13 mouse cellular contexts compared by ENCODE assay signal in genomic region chr6:43292041-43292440, GRCm38 (mm10). TPM values are rescaled to one million over a fixed set of nuclear protein-coding genes. Genes with fewer than 3 reads are reported as not detected.
DNase-seq lines count a peak whose midpoint lies in the region; ATAC-seq and TF ChIP-seq lines count a peak whose summit lies in the region.
"Had no signal": no experiment of that assay in that cellular context is flagged by ENCODE, and none has a peak within 500 bp of the region (broad histone marks: within the 10 kb centered on the region; RNA-seq: fewer than 3 reads in every experiment).

No protein-coding gene starts in this region.

- DNase-seq in liver, postnatal 0 days = no peak
- DNase-seq in spleen, postnatal 36 days (ENCODE audit: low spot score in 2 of 2) = no peak
- DNase-seq: gastrocnemius, postnatal 25 days; heart, postnatal 4 days; layer of hippocampus, adult 9-11 months; liver, embryonic 13.5 days had no signal

- peak; percentile 69 for ATAC-seq in liver, postnatal 0 days
- ATAC-seq in liver, embryonic 12.5 days = no peak
- peak; percentile 94 for ATAC-seq in common myeloid progenitor, adult 5-6 weeks (replicated peaks; ENCODE audit: low read depth, poor library complexity, severe bottlenecking)
- ATAC-seq in kidney, embryonic 15.5 days (replicated peaks; ENCODE audit: low FRiP score) = no peak
- ATAC-seq in stomach, embryonic 15.5 days (ENCODE audit: insufficient read depth, low FRiP score, low read depth) = 0 out of 2 replicates have a peak, but pooled peaks have one; percentile 34
- no peak for ATAC-seq in midbrain, embryonic 15.5 days (replicated peaks)

- no peaks in the 10 kb centered on the region for H3K9me3 ChIP-seq in liver, postnatal 0 days (ENCODE audit: low read length)
- H3K9me3 ChIP-seq in liver, embryonic 12.5 days (replicated peaks) = no peaks in the 10 kb centered on the region
- no peaks in the 10 kb centered on the region for H3K9me3 ChIP-seq in kidney, embryonic 15.5 days (replicated peaks)
- no peaks in the 10 kb centered on the region for H3K9me3 ChIP-seq in stomach, embryonic 15.5 days
- no peaks in the 10 kb centered on the region for H3K9me3 ChIP-seq in midbrain, embryonic 15.5 days
- H3K9me3 ChIP-seq: forebrain, embryonic 10.5 days; liver, embryonic 13.5 days had no signal

- H3K27me3 ChIP-seq in liver, postnatal 0 days (ENCODE audit: insufficient read depth, low read length) = no peaks in the 10 kb centered on the region
- H3K27me3 ChIP-seq in liver, embryonic 12.5 days (replicated peaks) = no peaks in the 10 kb centered on the region
- H3K27me3 ChIP-seq in kidney, embryonic 15.5 days = no peaks in the 10 kb centered on the region
- H3K27me3 ChIP-seq in stomach, embryonic 15.5 days (replicated peaks) = no peaks in the 10 kb centered on the region
- H3K27me3 ChIP-seq in midbrain, embryonic 15.5 days (replicated peaks) = no peaks in the 10 kb centered on the region
- H3K27me3 ChIP-seq: liver, embryonic 13.5 days had no signal

- H3K9ac ChIP-seq in liver, postnatal 0 days (replicated peaks) = no peak overlapping the region
- H3K9ac ChIP-seq in liver, embryonic 12.5 days = no peak overlapping the region
- H3K9ac ChIP-seq in kidney, embryonic 15.5 days = no peak overlapping the region
- H3K9ac ChIP-seq in stomach, embryonic 15.5 days = no peak overlapping the region
- H3K9ac ChIP-seq in midbrain, embryonic 15.5 days = no peak overlapping the region
- H3K9ac ChIP-seq: liver, embryonic 13.5 days had no signal

- TF ChIP-seq EP300 in liver, postnatal 0 days (IDR thresholded peaks at IDR 0.05; ENCODE audit: low read depth) = no peak

- no peak overlapping the region for H3K4me2 ChIP-seq in liver, postnatal 0 days (ENCODE audit: low read depth, low read length)
- H3K4me2 ChIP-seq in liver, embryonic 12.5 days = no peak overlapping the region
- H3K4me2 ChIP-seq in kidney, embryonic 15.5 days = no peak overlapping the region
- no peak overlapping the region for H3K4me2 ChIP-seq in stomach, embryonic 15.5 days
- H3K4me2 ChIP-seq in midbrain, embryonic 15.5 days = no peak overlapping the region
- H3K4me2 ChIP-seq: liver, embryonic 13.5 days had no signal

- no peak overlapping the region for H3K4me3 ChIP-seq in liver, postnatal 0 days (ENCODE audit: low read depth, low read length)
- H3K4me3 ChIP-seq in liver, embryonic 12.5 days = no peak overlapping the region
- no peak overlapping the region for H3K4me3 ChIP-seq in kidney, embryonic 15.5 days (replicated peaks)
- no peak overlapping the region for H3K4me3 ChIP-seq in stomach, embryonic 15.5 days (replicated peaks)
- H3K4me3 ChIP-seq in midbrain, embryonic 15.5 days = no peak overlapping the region
- H3K4me3 ChIP-seq: forebrain, embryonic 10.5 days; liver, embryonic 13.5 days had no signal

- peaks cover 17% of the 10 kb centered on the region; the same call in 1 of the 2 replicates for H3K36me3 ChIP-seq in liver, postnatal 0 days (replicated peaks; ENCODE audit: insufficient read depth, low read length)
- peaks cover 12% of the 10 kb centered on the region for H3K36me3 ChIP-seq in liver, embryonic 12.5 days
- H3K36me3 ChIP-seq in kidney, embryonic 15.5 days = peaks cover 24% of the 10 kb centered on the region
- H3K36me3 ChIP-seq in stomach, embryonic 15.5 days = peaks cover 21% of the 10 kb centered on the region
- no peaks in the 10 kb centered on the region for H3K36me3 ChIP-seq in midbrain, embryonic 15.5 days (replicated peaks)

- TF ChIP-seq CTCF in liver, postnatal 0 days (IDR thresholded peaks at IDR 0.05; ENCODE audit: low read depth) = no peak

- H3K27ac ChIP-seq in liver, postnatal 0 days (ENCODE audit: low read depth) = peak overlapping the region; percentile 49
- no peak overlapping the region for H3K27ac ChIP-seq in liver, embryonic 12.5 days
- H3K27ac ChIP-seq in kidney, embryonic 15.5 days = peak overlapping the region; percentile 51; the same call in 1 of the 2 replicates
- peak overlapping the region; percentile 52 for H3K27ac ChIP-seq in stomach, embryonic 15.5 days
- no peak overlapping the region for H3K27ac ChIP-seq in midbrain, embryonic 15.5 days
- H3K27ac ChIP-seq: forebrain, embryonic 10.5 days; liver, embryonic 13.5 days had no signal

- WGBS in liver, postnatal 0 days (ENCODE audit: insufficient replicate concordance) = 57% methylated on average over 3 of the region's 3 CpGs
- 57% methylated on average over 3 of the region's 3 CpGs for WGBS in liver, embryonic 12.5 days (ENCODE audit: insufficient replicate concordance)
- WGBS in kidney, embryonic 15.5 days = 68% methylated on average over 3 of the region's 3 CpGs
- 55% methylated on average over 3 of the region's 3 CpGs for WGBS in stomach, embryonic 15.5 days
- 74% methylated on average over 3 of the region's 3 CpGs for WGBS in midbrain, embryonic 15.5 days

- 0 out of 2 replicates have a peak, but pooled peaks cover 2% of the 10 kb centered on the region for H3K4me1 ChIP-seq in liver, postnatal 0 days (ENCODE audit: insufficient read depth)
- H3K4me1 ChIP-seq in liver, embryonic 12.5 days = no peaks in the 10 kb centered on the region
- H3K4me1 ChIP-seq in kidney, embryonic 15.5 days = peaks cover 25% of the 10 kb centered on the region
- H3K4me1 ChIP-seq in stomach, embryonic 15.5 days = peaks cover 7% of the 10 kb centered on the region; the same call in 1 of the 2 replicates
- H3K4me1 ChIP-seq in midbrain, embryonic 15.5 days = peaks cover 14% of the 10 kb centered on the region; the same call in 1 of the 2 replicates
- H3K4me1 ChIP-seq: forebrain, embryonic 10.5 days; liver, embryonic 13.5 days had no signal

RNA-seq across cellular contexts. Expression of gene Nobox, which starts 17.3 kb away (rescaled TPM):
- not detected in 2 replicates for polyA plus RNA-seq in liver, postnatal 0 days (2015; fragmentation: Nextera tagmentation; extraction: Ambion mirVana)
- polyA plus RNA-seq in liver, embryonic 12.5 days (2016; fragmentation: Nextera tagmentation; extraction: Ambion mirVana) = 0.17 TPM in 1 of 2 replicates, not detected in the other
- total RNA-seq in common myeloid progenitor, adult 5-6 weeks (2017) = not detected in 2 replicates
- polyA plus RNA-seq in kidney, embryonic 15.5 days (2015; fragmentation: Nextera tagmentation; extraction: Ambion mirVana) = not detected in 2 replicates
- polyA plus RNA-seq in stomach, embryonic 15.5 days (2015; fragmentation: Nextera tagmentation; extraction: Ambion mirVana) = 0.06 TPM in 1 of 2 replicates, not detected in the other
- polyA plus RNA-seq in midbrain, embryonic 15.5 days (2015; fragmentation: Nextera tagmentation; extraction: Ambion mirVana) = not detected in 2 replicates
- total RNA-seq: gastrocnemius, postnatal 25 days; heart, postnatal 4 days; monocyte, adult 5-6 weeks had no signal
- polyA plus RNA-seq: forebrain, embryonic 10.5 days; liver, embryonic 13.5 days had no signal

RNA-seq across cellular contexts. Expression of gene Arhgef5, which starts 26.7 kb away (rescaled TPM):
- polyA plus RNA-seq in liver, postnatal 0 days (2015; fragmentation: Nextera tagmentation; extraction: Ambion mirVana) = 2.6 and 3.1 TPM in 2 replicates
- 2.3 and 2.5 TPM in 2 replicates for polyA plus RNA-seq in liver, embryonic 12.5 days (2016; fragmentation: Nextera tagmentation; extraction: Ambion mirVana)
- total RNA-seq in common myeloid progenitor, adult 5-6 weeks (2017) = 6.4 and 7.1 TPM in 2 replicates
- 13.9 and 16.7 TPM in 2 replicates for polyA plus RNA-seq in kidney, embryonic 15.5 days (2015; fragmentation: Nextera tagmentation; extraction: Ambion mirVana)
- 17.1 and 18.4 TPM in 2 replicates for polyA plus RNA-seq in stomach, embryonic 15.5 days (2015; fragmentation: Nextera tagmentation; extraction: Ambion mirVana)
- 2.5 and 3.0 TPM in 2 replicates for polyA plus RNA-seq in midbrain, embryonic 15.5 days (2015; fragmentation: Nextera tagmentation; extraction: Ambion mirVana)

Comparison
In these comparisons a context has a peak if more than half of its experiments do, and no peak if none do; other contexts are left out.
1. ATAC-seq: peak in liver, postnatal 0 days (single experiment), common myeloid progenitor, adult 5-6 weeks (single experiment) and stomach, embryonic 15.5 days (single experiment); none in liver, embryonic 12.5 days (single experiment), kidney, embryonic 15.5 days (single experiment) and midbrain, embryonic 15.5 days (single experiment).
2. H3K27ac ChIP-seq: peak in liver, postnatal 0 days (single experiment), kidney, embryonic 15.5 days (single experiment) and stomach, embryonic 15.5 days (single experiment); none in liver, embryonic 12.5 days (single experiment) and midbrain, embryonic 15.5 days (single experiment).